Mouse (Mus musculus): Measurements from ENCODE around the gene Syngr4. TPM values are rescaled to one million over a fixed set of nuclear protein-coding genes. Genes with fewer than 3 reads are reported as not detected.

The Syngr4 gene
- polyA plus RNA-seq, 1 experiment from 2014 or later: 1.9 TPM

DNA sequence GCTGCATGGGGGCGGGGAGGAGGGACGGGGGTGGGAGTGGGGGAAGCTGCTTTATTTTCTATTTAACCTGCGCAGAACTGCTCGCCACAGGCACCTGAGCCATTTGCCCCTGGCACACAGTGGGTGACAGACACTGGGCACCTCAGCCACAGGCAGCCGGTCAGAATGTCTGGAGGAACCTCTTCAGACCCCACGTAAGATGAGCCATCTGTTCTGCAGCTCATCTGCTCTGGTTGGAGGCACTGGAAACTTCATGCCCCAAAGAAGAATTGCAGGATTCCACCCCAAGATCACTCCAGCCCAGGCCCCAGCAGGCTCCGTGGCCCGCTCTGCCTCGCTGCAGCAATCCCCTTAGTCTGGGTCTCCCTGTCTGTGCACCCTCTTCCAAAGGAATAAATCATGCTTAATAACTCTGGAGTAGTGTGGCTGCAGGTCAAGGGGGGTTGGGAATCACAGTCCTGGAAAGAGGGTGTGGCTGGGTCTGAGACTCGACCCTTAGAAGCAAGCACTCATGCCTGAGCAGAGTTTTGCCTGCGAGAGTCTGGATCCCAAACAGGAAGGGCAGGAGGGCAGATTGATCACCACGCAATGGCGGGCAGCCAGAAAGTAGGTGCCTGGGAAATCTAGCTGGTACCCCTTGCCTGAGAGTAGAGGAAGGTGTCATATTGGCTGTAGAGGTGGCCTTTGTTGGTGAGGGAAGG, 20.6 kb upstream of the Syngr4 start:
- WGBS: 22% methylated on average over 13 of the region's 13 CpGs
- H3K9ac ChIP-seq (ENCODE audit: low read length): peak overlapping the region; percentile 41
- ATAC-seq (ENCODE audit: low read depth): 0 out of 2 replicates have a peak, but pooled peaks have one; percentile 3

DNA sequence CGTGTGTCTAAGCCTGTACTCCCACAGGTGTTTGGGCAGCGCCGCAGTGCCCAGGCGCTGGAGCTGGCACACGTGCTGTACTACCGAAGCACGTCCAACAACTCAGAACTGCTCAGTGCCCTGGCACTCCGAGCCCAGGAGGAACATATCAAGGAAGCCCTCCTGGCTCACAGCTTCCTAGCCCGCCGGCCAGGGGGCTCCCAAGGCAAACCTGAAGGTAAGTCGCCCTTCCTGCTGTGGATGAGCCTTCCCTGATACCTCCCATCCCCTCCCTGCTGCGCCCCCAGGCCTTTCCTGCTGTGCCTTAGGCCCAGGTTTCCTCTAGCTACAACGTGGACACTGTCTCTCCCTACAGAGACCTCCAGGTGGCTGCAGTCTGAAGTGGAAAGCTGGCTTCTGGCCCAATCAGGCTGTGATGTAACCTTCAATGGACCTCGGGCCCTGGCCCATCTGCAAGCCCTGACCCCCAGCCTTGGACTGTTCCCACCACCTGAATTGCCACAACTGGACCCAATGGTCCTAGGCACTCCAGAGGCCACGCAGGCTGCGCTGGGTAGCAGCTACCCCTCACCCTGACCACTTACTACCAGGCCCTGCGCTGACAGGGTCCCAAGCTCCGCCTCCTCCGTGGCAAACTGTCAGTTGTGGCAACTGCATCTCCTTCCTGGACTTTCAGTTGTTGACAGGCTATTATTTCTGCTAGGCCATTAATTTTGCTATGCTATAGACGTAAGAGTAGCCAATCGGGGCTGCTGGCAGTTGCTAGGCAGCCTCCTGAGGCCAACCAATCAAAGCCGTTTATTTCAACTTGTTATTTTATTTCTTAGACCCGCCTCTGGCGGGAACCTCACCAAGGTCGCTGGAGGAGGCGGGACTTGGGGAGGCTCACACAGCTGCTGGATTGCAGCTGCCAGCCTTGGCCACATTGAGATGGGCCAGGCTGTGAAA, 19.8 kb upstream of the Syngr4 start:
- no peaks in the 10 kb centered on the region for H3K27me3 ChIP-seq (ENCODE audit: control insufficient read depth, insufficient read depth, low read depth, low read length)
- peak overlapping the region; percentile 44 for H3K4me3 ChIP-seq (ENCODE audit: low read length)
- peak overlapping the region; percentile 69 for H3K9ac ChIP-seq (ENCODE audit: low read length)
- H3K36me3 ChIP-seq (ENCODE audit: control insufficient read depth, insufficient read depth, low read length): no peaks in the 10 kb centered on the region; the same call in 1 of the 2 replicates
- peak overlapping the region; percentile 88 for H3K27ac ChIP-seq (ENCODE audit: low read length)
- peak overlapping the region; percentile 62 for H3K4me2 ChIP-seq (ENCODE audit: low read depth, low read length)
- whole genome bisulfite sequencing: 28% methylated on average over 26 of the region's 26 CpGs
- peaks cover 35% of the 10 kb centered on the region for H3K4me1 ChIP-seq (replicated peaks; ENCODE audit: control insufficient read depth, insufficient read depth, low read length)
- H3K9me3 ChIP-seq (ENCODE audit: control insufficient read depth, low read length): no peaks in the 10 kb centered on the region
- peak; percentile 89 for ATAC-seq (ENCODE audit: low read depth)

More for the DNA sequence above, 20.6 kb upstream of the Syngr4 start:
- Histone ChIP-seq H3K9me3 (ENCODE audit: control insufficient read depth, low read length) (no peaks in the 10 kb centered on the region), H3K4me2 (ENCODE audit: low read depth, low read length) (peak overlapping the region; percentile 62), H3K36me3 (ENCODE audit: control insufficient read depth, insufficient read depth, low read length) (no peaks in the 10 kb centered on the region; the same call in 1 of the 2 replicates), H3K27ac (ENCODE audit: low read length) (peak overlapping the region; percentile 78), H3K4me3 (ENCODE audit: low read length) (peak overlapping the region; percentile 44), H3K27me3 (ENCODE audit: control insufficient read depth, insufficient read depth, low read depth, low read length) (no peaks in the 10 kb centered on the region), H3K4me1 (replicated peaks; ENCODE audit: control insufficient read depth, insufficient read depth, low read length) (peaks cover 43% of the 10 kb centered on the region)

DNA sequence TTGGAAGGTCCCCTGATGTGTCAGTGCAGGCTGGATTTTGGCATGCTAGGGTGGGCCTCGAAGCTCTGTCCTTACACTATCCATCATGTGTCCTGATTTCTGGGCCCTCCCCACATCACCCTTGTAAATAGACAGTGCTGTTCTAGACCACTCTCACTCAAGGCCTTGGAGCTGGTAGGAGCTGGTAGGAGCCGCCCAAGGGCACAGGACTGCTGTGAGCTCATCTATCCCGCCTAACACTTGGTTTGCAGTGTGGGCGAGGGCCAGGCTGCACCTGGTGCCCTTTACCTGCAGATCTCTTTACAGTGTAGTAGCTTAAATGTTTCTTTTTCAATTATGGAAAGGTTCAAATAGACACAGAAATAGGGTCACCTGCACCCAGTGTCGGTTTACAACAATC, 18.5 kb upstream of the Syngr4 start:
- Histone ChIP-seq H3K36me3 (ENCODE audit: control insufficient read depth, insufficient read depth, low read length) (peaks cover under 1% of the 10 kb centered on the region), H3K9me3 (ENCODE audit: control insufficient read depth, low read length) (no peaks in the 10 kb centered on the region), H3K9ac (ENCODE audit: low read length) (no peak overlapping the region), H3K4me1 (replicated peaks; ENCODE audit: control insufficient read depth, insufficient read depth, low read length) (peaks cover 32% of the 10 kb centered on the region), H3K27ac (ENCODE audit: low read length) (no peak overlapping the region), H3K4me3 (ENCODE audit: low read length) (no peak overlapping the region), H3K27me3 (ENCODE audit: control insufficient read depth, insufficient read depth, low read depth, low read length) (no peaks in the 10 kb centered on the region), H3K4me2 (ENCODE audit: low read depth, low read length) (no peak overlapping the region)
- 82% methylated on average over 5 of the region's 5 CpGs for WGBS
- no peak for ATAC-seq (ENCODE audit: low read depth)

DNA sequence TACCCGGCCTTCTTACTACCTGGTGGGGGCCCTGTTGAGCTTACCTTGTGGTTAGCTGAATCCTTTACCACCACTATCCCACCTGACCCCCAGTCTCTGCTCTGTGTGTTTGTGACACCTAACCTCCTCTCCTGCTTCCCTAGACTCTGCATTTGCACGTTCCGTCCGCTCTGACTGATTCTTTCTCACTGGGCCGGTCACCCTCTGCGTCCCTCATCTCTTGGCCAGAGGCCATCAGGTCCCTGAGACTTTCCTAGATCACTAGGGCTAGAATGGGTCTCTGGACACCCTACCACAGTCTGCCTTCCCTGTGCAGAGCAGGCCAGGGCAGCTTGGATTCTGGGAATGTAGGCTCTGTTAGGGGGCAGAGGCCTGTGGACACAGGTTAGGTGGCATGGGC, 17.6 kb upstream of the Syngr4 start:
- H3K9ac ChIP-seq (ENCODE audit: low read length): no peak overlapping the region
- 76% methylated on average over 6 of the region's 6 CpGs for WGBS
- ATAC-seq (ENCODE audit: low read depth): no peak

DNA sequence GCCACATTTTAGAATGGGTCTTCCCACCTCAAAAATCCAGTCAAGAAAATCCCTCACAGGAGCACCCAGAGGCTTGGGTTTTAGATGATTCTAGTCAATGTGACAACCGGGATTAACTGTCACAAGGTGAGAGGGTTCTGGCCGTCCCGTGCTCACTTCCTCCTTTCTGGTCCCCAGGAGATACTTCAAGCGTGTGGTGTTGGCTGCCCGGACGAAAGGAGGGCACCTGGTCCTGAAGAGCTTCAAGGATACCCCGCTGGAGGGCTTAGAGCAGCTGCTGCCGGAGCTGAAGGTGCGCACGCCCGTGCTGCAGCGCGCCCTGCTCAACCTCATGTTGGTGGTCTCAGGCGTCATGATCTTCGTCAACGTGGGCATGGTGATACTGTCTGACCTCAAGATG, 12.6 kb upstream of the Syngr4 start:
- H3K36me3 ChIP-seq (ENCODE audit: control insufficient read depth, insufficient read depth, low read length): peaks cover 4% of the 10 kb centered on the region
- H3K27me3 ChIP-seq (ENCODE audit: control insufficient read depth, insufficient read depth, low read depth, low read length): no peaks in the 10 kb centered on the region
- no peak overlapping the region for H3K4me2 ChIP-seq (ENCODE audit: low read depth, low read length)
- WGBS: 90% methylated on average over 16 of the region's 16 CpGs
- H3K9me3 ChIP-seq (ENCODE audit: control insufficient read depth, low read length): no peaks in the 10 kb centered on the region
- no peak overlapping the region for H3K4me3 ChIP-seq (ENCODE audit: low read length)
- H3K27ac ChIP-seq (ENCODE audit: low read length): no peak overlapping the region
- no peaks in the 10 kb centered on the region for H3K4me1 ChIP-seq (replicated peaks; ENCODE audit: control insufficient read depth, insufficient read depth, low read length)
- no peak overlapping the region for H3K9ac ChIP-seq (ENCODE audit: low read length)
- no peak for ATAC-seq (ENCODE audit: low read depth)

More for the DNA sequence above, 17.6 kb upstream of the Syngr4 start:
- H3K36me3 ChIP-seq (ENCODE audit: control insufficient read depth, insufficient read depth, low read length): peaks cover 4% of the 10 kb centered on the region
- H3K4me1 ChIP-seq (replicated peaks; ENCODE audit: control insufficient read depth, insufficient read depth, low read length): peaks cover 25% of the 10 kb centered on the region
- H3K4me2 ChIP-seq (ENCODE audit: low read depth, low read length): no peak overlapping the region
- no peaks in the 10 kb centered on the region for H3K9me3 ChIP-seq (ENCODE audit: control insufficient read depth, low read length)
- H3K27me3 ChIP-seq (ENCODE audit: control insufficient read depth, insufficient read depth, low read depth, low read length): no peaks in the 10 kb centered on the region
- H3K27ac ChIP-seq (ENCODE audit: low read length): no peak overlapping the region
- no peak overlapping the region for H3K4me3 ChIP-seq (ENCODE audit: low read length)

DNA sequence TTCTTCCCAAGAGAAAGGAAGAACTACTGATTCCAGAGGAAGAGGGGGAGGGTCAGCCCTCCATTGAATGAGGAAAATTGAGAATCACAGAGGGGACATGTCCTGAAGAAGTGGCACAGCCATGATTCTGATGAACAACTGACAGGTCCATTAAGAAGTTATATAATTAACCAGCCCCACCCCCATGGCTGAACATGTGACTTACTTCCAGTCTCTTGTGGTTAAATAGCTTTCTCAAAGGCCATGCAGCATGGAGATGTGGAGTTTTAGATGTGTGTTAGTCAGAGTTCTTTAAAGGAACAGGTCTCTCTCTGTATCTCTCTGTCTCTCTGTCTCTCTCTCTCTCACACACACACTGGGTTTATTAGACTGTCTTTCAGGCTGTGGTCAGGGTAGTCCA, 11.9 kb upstream of the Syngr4 start:
- H3K4me1 ChIP-seq (replicated peaks; ENCODE audit: control insufficient read depth, insufficient read depth, low read length): no peaks in the 10 kb centered on the region
- no peaks in the 10 kb centered on the region for H3K27me3 ChIP-seq (ENCODE audit: control insufficient read depth, insufficient read depth, low read depth, low read length)
- no peak for ATAC-seq (ENCODE audit: low read depth)
- H3K9ac ChIP-seq (ENCODE audit: low read length): no peak overlapping the region
- no peak overlapping the region for H3K4me2 ChIP-seq (ENCODE audit: low read depth, low read length)
- H3K27ac ChIP-seq (ENCODE audit: low read length): no peak overlapping the region
- peaks cover 4% of the 10 kb centered on the region for H3K36me3 ChIP-seq (ENCODE audit: control insufficient read depth, insufficient read depth, low read length)
- H3K4me3 ChIP-seq (ENCODE audit: low read length): no peak overlapping the region
- H3K9me3 ChIP-seq (ENCODE audit: control insufficient read depth, low read length): no peaks in the 10 kb centered on the region

DNA sequence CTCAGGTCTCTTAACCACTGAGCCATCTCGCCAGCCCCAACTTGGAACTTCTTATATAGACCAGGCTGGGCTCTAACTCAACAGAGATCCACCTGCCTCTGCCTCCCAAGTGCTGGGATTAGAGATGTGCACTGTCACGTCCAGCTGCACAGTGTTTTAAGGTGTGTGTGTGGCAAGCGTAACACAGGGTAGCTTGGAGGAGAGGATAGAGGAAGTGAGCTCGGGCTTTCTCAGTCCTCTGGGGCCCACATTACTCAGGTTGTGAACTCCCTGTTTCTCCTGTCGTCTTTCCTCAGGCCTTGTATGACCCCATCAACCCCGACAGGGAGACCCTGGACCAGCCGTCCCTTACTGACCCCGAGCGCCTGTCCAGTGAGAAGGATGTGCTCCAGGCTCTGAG, 10.1 kb upstream of the Syngr4 start:
- Histone ChIP-seq H3K9ac (ENCODE audit: low read length) (no peak overlapping the region), H3K27me3 (ENCODE audit: control insufficient read depth, insufficient read depth, low read depth, low read length) (no peaks in the 10 kb centered on the region), H3K27ac (ENCODE audit: low read length) (no peak overlapping the region), H3K4me3 (ENCODE audit: low read length) (no peak overlapping the region), H3K9me3 (ENCODE audit: control insufficient read depth, low read length) (no peaks in the 10 kb centered on the region), H3K4me2 (ENCODE audit: low read depth, low read length) (no peak overlapping the region), H3K4me1 (replicated peaks; ENCODE audit: control insufficient read depth, insufficient read depth, low read length) (no peaks in the 10 kb centered on the region), H3K36me3 (ENCODE audit: control insufficient read depth, insufficient read depth, low read length) (peaks cover 4% of the 10 kb centered on the region)
- ATAC-seq (ENCODE audit: low read depth): no peak
- WGBS: 83% methylated on average over 9 of the region's 9 CpGs

DNA sequence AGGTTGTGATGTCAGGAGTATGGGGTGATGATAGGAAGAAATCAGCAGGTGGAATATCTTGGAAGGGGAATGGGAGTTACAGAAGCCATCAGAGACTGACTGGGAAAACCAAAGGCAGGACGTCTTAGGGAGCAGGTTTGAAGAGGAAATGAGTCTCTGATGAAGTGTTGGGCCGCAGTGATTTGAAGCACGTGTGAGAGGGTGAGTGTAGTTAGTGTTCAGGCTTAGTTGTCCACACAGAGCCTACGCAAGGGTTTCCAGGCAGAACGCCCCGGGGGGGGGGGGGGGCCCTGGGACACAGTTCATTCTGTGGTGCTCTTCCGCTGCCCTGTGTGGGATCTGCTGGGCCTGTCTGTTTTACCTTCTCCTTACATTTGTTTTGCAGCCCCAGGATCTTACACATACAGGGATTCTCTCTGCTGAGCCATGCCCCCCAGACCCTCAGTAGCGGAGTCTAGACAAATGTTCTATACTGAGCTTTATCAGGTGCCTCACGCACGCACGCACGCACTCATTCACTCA, 6.0 kb upstream of the Syngr4 start:
- Histone ChIP-seq H3K36me3 (ENCODE audit: control insufficient read depth, insufficient read depth, low read length) (no peaks in the 10 kb centered on the region), H3K4me3 (ENCODE audit: low read length) (no peak overlapping the region), H3K4me2 (ENCODE audit: low read depth, low read length) (no peak overlapping the region), H3K27me3 (ENCODE audit: control insufficient read depth, insufficient read depth, low read depth, low read length) (no peaks in the 10 kb centered on the region), H3K9me3 (ENCODE audit: control insufficient read depth, low read length) (no peaks in the 10 kb centered on the region), H3K4me1 (replicated peaks; ENCODE audit: control insufficient read depth, insufficient read depth, low read length) (peaks cover 2% of the 10 kb centered on the region; the same call in 1 of the 2 replicates), H3K27ac (ENCODE audit: low read length) (no peak overlapping the region), H3K9ac (ENCODE audit: low read length) (no peak overlapping the region)
- WGBS: 60% methylated on average over 12 of the region's 12 CpGs
- no peak for ATAC-seq (ENCODE audit: low read depth)

DNA sequence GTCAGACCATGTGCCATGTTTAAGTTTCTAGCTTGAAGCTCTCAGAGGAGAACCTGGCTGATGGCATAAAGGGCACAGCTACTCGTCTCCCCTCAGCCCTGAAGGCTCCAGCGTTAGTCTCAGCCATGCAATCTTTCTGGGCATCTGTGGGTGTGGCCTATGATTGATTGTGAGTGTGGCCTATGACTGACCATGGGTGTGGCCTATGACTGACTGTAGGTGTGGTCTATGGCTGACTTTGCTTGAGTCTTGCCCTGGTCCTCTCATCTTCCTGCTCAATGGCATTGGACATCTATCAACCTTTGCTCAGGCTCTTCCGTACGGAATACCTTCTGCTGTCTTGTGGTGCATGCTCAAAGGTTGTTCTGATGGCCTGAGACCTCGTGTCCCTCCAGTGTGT, 5.0 kb upstream of the Syngr4 start:
- Histone ChIP-seq H3K36me3 (ENCODE audit: control insufficient read depth, insufficient read depth, low read length) (no peaks in the 10 kb centered on the region), H3K27ac (ENCODE audit: low read length) (no peak overlapping the region), H3K4me3 (ENCODE audit: low read length) (no peak overlapping the region), H3K9me3 (ENCODE audit: control insufficient read depth, low read length) (no peaks in the 10 kb centered on the region), H3K4me2 (ENCODE audit: low read depth, low read length) (no peak overlapping the region), H3K4me1 (replicated peaks; ENCODE audit: control insufficient read depth, insufficient read depth, low read length) (peaks cover 4% of the 10 kb centered on the region; the same call in 1 of the 2 replicates), H3K27me3 (ENCODE audit: control insufficient read depth, insufficient read depth, low read depth, low read length) (no peaks in the 10 kb centered on the region), H3K9ac (ENCODE audit: low read length) (no peak overlapping the region)
- no peak for ATAC-seq (ENCODE audit: low read depth)
- 52% methylated on average over 5 of the region's 5 CpGs for WGBS
